Mouse (Mus musculus) ovary, postnatal 36 days (tissue): ENCODE data around the gene Layn.

ENCODE experiments used
- DNase-seq: peaks from one replicate; pipeline ENCODE4 v3.0.0; 2022; ENCODE audit warnings: low spot score, mixed read lengths

Gene Layn

DNA sequence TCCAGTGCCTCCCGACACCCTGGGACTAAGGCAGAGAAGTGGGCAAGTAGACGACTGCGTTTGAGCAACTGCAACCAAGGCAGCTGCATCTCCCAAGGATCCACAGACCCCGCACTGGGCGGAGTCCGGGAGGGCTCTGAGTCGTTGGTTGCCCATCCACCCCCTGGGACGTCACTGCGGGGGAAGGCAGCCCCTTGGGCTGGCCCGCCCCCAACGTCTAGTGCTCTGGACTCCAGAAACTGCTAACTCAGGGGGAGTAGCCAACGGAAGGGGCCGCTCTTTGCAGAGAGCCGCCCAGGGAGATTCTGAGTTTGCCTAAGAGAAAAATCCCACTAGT is at the start of gene Layn:
Gene Layn, minus strand, starts transcription at position 116 of the 337 bp plus-strand sequence.
- DNase-seq = peak; percentile 91

DNA sequence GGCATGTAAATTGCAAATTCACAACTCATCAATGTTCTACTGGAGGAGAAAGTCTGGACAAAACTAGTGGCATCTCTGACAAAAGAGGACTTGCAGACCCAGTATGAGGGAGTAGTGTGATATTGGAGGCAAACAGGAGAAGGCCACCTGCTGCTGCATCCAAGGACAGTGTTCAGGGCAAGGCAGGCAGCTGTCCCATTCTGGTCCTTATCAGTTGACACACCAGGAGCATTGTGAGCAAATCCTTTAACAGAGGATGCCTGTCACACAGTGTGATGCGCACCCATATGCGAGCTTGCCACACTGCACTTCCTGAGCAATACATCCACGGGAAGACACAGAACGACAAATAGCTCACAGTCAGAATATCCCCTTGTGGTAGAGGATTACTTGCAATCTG is 37.9 kb upstream of the Layn start:
- no peak for DNase-seq

- DNase-seq = no peak
These were observed 28.9 kb upstream of the Layn start for GRCm38 (mm10) chr9:51105751-51106150.

GRCm38 (mm10) chr9:51103808-51104514 is 27.1 kb upstream of the Layn start:
- peak; percentile 68 for DNase-seq

DNA sequence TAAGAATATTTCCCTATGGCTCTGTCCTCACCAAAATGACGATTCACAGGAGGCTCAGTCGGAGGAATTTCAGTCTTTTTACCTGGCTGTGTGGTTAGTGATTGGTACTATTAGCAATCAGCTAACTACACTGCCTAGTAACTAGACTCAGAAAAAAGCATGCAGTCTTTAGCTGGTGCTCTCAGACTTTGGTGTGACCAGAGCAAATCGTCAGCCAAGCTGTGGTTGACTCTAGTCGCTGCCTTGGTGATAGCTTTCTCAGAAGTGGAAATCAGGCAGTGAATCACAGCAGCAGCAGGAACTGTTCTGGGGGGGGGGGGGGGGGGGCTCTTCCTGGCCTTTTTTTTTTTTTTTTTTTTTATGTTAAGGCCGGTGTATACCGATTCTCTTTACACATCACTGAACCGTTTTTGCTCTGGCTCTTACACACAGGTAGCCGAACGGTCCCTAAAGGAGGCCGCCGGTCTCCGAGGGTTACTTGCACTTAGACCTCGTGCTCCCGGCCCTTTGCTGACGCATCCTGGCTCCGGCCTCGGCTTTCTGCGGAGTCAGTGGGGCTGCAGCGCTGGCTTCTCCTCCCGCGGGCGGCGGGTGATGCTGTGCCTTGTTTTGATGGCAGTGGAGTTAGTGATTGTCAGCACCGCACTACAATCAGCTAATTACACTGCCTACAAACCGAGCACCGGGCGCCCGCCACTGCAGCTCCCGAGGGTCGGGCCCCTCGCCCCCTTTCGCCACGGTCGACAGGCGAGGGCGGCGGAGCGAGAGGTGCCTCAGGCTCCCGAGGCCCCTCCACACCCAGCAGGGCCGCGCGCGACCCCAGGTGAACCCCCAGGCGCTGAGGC is 26.3 kb upstream of the Layn start:
- DNase-seq = peak; percentile 63

DNA sequence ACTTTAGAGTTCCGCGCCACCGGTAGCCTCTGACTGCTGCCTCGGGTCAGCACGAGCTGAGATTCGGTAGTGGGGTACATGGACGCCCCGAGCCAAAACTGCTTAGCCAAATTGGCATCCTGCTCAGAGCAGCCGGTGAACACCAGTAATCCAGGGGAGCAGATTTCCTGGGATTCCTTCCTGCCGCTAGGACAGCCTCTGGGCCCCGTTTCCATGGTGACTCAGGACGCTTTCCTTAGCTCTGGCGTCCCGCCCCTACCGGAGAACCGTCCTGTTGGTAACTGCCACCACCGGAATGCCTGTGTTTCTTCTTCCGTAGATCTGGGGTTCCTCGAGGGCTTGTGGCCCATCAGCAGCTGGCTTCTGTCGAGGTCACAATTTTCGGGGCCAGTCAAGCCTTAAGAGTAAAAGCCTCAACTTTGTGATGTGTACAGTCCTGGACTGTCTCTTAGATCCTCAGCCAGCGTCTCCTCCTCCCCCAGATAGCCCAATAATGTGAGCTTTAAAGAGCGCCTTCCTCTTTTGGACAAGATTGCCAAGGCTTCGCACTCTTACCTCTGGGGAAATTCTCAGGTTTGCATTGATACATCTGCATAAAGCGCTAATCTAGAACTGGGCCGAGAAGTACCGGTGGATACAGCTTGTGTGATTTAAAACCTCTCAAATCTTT is 25.0 kb upstream of the Layn start, which contains the start of gene 4833427G06Rik:
Gene 4833427G06Rik, minus strand, starts transcription at position 323 of the 670 bp plus-strand sequence.
- peak; percentile 71 for DNase-seq

GRCm38 (mm10) chr9:51096306-51096705 is 19.4 kb upstream of the Layn start:
- DNase-seq = peak; percentile 14

DNA sequence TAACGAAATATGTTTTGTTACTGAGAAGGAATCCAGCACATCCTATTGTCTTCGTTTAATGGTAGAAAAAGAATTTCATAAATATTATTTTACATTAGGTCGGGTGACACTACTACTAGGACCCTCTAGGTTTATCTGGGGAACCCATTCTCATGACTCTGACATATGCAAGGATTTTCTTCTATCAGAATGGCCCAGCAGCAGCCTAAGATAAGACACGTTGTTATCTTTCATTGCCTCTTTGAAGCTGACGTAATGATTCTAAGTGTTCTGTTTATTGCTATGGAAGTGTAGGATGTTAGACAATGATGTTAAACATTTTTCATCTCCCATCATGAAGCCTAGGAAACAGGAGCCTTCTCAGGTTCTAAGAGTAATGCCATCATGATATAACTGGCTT is 16.8 kb upstream of the Layn start:
- no peak for DNase-seq

DNA sequence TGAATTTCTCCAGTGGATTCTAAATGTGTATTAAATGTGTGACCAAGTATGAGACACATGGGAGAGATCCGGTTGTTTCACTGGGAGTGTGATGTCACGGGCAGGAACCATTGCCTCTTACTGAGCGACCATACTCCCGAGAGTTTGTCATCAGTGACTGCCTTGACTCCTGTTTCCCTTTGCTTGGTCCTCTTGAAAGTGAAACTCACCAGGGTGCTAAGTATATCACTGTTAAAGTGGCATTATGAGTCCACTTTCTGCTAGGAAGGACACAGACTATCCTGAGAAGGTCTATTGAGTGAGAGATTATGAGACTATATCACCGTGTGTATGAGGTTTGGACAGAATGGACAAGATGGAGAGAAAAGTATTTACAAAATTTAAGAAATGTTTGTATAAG is 4.7 kb upstream of the Layn start:
- DNase-seq = no peak

- peak; percentile 26 for DNase-seq
These were observed 455 bp downstream of the Layn start for GRCm38 (mm10) chr9:51076300-51076978.

- peak; percentile 11 for DNase-seq
These were observed 1.1 kb downstream of the Layn start for GRCm38 (mm10) chr9:51075780-51076179.

- DNase-seq = peak; percentile 24
These were observed 6.1 kb downstream of the Layn start for GRCm38 (mm10) chr9:51070801-51071200.

GRCm38 (mm10) chr9:51068202-51068601 is 8.7 kb downstream of the Layn start:
- DNase-seq = no peak

- DNase-seq = no peak
These were observed 16.3 kb downstream of the Layn start, which contains the start of gene Btg4 for GRCm38 (mm10) chr9:51060601-51061000. TSS of gene Btg4 (plus strand) at chr9:51060901.

DNA sequence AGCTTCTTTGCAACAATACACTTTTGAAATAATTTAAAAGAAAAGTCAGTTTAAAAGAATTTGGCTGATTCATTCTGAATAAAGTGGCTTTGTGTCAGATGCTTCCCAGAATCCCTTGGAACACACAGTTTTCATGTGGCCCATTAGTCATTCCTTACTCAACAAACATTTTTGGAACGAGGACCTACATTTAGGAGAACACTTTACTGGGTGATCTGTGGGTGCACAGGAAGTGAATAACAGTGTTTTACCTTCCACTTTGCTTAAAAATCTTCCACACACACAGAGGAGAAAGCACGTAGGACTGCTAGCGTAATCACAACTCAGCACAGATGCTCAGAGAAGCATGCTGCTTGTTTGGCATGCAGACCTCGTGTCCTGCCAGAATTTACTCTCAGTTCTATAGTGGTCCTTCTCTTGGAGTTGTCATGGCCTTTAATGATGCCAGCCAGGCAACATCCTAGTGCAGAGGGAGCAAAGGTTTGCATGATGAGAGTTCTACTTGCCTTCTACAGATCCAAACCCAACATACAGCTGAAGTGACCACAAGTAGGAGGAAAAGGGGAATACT is 17.9 kb downstream of the Layn start:
- DNase-seq = no peak

- no peak for DNase-seq
These were observed 20.3 kb downstream of the Layn start for GRCm38 (mm10) chr9:51056360-51057324.

GRCm38 (mm10) chr9:51052180-51052579 is 24.7 kb downstream of the Layn start:
- DNase-seq = no peak

- no peak for DNase-seq
These were observed 34.8 kb downstream of the Layn start for GRCm38 (mm10) chr9:51042136-51042535.

- DNase-seq = no peak
These were observed 35.4 kb downstream of the Layn start for GRCm38 (mm10) chr9:51041491-51041980.

DNA sequence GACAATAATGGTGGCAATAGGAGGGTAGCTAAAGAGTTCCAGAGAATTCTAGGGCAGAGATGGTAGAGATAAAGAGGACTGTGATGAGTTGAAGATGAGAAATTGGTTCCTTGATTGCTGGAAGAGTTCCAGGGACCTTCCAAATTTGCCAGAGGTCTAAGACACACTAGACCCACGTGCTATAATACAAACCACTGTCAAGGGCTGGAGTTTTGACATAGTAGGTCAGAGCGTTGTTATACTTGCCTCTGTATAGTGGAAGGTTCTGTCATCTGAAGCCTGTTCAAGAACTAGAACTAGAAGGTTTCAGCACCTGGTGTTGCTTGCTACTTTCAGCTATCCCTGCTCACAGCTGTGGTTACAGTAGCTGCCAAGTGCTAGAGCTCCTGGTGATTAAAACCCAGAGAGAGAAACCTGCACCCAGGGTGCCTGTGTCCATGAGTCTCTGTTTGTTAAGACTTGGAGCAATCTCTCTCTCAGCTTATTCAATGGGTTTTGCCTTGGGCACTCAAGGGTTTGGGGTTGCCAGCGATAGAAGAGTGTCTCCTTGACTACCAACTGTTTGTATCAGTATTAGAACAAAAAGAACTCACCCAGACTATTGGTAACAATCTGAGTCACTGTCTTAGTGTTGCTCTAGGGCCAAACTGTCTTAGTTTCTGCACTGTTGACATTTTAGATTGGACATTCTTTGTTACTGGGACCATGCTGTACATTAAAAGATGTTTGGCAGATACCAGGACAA is 43.9 kb downstream of the Layn start:
- no peak for DNase-seq
